Mouse (Mus musculus): ENCODE results near the gene Csf3r. TPM values are rescaled to one million over a fixed set of nuclear protein-coding genes. Genes with fewer than 3 reads are reported as not detected.

Gene Csf3r
- polyA plus RNA-seq, 1 experiment from 2014 or later = 0.69 TPM

DNA sequence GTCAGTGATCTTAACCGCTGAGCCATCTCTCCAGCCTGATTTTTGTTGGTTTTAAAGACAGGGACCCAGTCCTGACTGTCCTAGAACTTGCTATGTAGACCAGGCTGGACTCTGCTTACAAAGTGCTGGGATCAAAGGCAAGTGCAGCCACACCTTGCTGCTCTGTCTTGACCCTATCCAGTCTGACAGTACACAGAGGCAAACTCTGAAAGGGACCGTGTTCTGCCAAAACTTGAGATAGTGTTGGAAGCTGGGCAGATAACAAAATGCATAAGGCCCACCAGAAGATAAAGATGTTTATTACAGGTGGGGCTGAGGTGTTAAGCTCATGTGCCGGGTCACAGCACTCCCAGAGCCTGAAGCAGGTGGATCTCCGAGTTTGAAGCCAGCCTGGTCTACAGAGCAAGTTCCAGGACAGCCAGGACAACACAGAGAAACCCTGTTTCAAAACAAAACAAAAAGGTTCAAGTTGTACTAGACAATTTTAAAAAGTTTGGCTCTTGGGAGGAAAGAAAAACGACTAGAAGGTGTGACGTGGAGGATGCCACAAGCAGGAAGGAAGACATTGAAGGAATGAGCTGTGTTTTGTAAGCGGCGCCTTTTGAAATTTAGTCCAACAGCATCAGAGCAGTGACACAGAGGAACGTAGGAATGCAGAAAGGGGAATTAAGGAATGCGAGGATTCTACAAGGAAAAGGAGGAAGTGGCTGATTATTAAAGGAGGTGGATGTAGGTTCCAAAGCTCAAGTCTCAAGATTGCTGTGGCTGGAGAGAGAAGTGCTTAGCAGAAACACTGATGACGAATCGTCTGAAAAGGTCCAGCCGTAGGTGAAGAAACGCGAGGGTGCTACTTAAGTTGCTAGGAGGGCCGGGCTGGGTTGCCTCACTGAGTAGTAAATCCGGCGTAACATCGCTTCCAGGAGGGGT lies 33.1 kb downstream of the Csf3r start:
- H3K27ac ChIP-seq = peak overlapping the region; percentile 56; the same call in 1 of the 2 replicates

DNA sequence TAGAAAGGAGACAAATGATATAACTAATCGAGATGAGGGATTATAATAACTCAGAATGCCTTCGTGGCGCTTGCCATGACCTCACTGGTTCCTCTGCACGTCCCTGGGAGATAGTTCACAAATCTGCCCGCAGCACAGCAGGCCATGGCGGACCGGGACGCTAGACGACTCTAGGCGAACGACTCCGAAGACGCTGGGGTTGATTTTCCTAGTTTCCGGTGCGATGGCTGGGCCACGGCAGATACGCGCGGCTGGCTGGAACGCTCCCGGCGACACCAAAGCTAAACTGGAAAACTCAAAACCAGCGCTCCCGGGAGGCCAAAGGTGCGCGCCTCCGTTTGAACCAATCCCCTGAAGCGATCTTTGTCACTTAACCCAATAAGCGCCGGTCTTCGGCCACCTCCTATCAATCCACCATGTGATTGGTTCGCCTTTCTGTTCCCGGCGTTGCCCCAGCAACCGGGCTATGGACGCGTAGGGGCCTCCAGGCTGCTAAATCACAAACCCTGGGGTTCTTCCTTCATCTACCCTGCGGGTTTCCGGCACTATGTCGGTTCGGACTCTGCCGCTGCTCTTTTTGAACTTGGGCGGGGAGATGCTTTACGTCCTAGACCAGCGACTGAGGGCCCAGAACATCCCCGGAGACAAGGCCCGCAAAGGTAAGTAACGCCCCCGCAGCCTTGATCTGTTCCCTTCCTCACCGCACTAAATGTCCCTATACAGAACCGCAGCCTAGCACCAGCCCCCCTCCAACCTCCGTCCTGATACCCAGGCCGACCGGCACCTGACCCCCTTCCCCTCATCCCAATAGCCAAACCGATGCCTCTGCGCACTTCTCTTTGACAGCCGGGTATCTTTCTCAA lies 34.0 kb downstream of the Csf3r start, which contains the start of gene Oscp1:
Oscp1 (plus strand) TSS at position 432 of the 863 bp plus-strand sequence.
- H3K27me3 ChIP-seq = no peaks in the 10 kb centered on the region
- H3K4me2 ChIP-seq (replicated peaks) = peak within 1 kb of the TSS; percentile 82
- no peaks in the 10 kb centered on the region for H3K9me3 ChIP-seq
- H3K36me3 ChIP-seq = peaks cover 22% of the 10 kb centered on the region
- under 1% methylated on average over 57 of the region's 57 CpGs for WGBS
- H3K27ac ChIP-seq = peak within 1 kb of the TSS; percentile 56; the same call in 1 of the 2 replicates
- H3K4me1 ChIP-seq = peaks cover 17% of the 10 kb centered on the region
- peak within 1 kb of the TSS; percentile 61 for H3K4me3 ChIP-seq
- H3K9ac ChIP-seq = peak within 1 kb of the TSS; percentile 62
- peak; percentile 93 for ATAC-seq (ENCODE audit: insufficient number of reproducible peaks, insufficient read depth, low FRiP score, low TSS enrichment)

More for the DNA sequence above, 33.1 kb downstream of the Csf3r start:
- Histone ChIP-seq H3K9me3 (no peaks in the 10 kb centered on the region), H3K4me1 (peaks cover 17% of the 10 kb centered on the region), H3K36me3 (peaks cover 23% of the 10 kb centered on the region), H3K4me2 (replicated peaks) (peak overlapping the region; percentile 82), H3K4me3 (peak overlapping the region; percentile 61), H3K9ac (peak overlapping the region; percentile 62), H3K27me3 (no peaks in the 10 kb centered on the region)
- WGBS = 17% methylated on average over 19 of the region's 19 CpGs
- ATAC-seq (ENCODE audit: insufficient number of reproducible peaks, insufficient read depth, low FRiP score, low TSS enrichment) = no peak; the same call in 1 of the 2 replicates

DNA sequence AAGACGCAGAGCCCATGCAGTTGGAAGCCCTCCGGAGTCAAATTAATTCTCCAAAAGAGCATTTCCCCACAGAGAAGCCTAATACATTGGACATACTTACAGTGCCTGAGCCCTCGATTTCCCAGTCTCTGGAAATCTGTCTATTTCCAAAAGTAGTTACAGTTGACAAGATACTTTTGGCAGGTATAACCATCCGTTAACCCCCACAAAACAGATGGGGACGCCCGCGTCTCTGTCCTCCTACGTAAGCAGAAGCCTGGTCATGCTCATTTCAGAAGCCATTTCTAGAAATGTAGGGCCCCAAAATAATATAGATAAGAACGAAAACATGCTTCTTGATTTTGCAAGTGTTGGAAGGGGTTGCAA lies 34.6 kb downstream of the Csf3r start:
- H3K9ac ChIP-seq = peak overlapping the region; percentile 62
- H3K9me3 ChIP-seq = no peaks in the 10 kb centered on the region
- H3K27me3 ChIP-seq = no peaks in the 10 kb centered on the region
- no peak for ATAC-seq (ENCODE audit: insufficient number of reproducible peaks, insufficient read depth, low FRiP score, low TSS enrichment)
- H3K4me3 ChIP-seq = peak overlapping the region; percentile 61
- H3K36me3 ChIP-seq = peaks cover 22% of the 10 kb centered on the region
- peaks cover 17% of the 10 kb centered on the region for H3K4me1 ChIP-seq
- H3K27ac ChIP-seq = no peak overlapping the region
- H3K4me2 ChIP-seq (replicated peaks) = peak overlapping the region; percentile 82
- 40% methylated on average over 9 of the region's 9 CpGs for WGBS

DNA sequence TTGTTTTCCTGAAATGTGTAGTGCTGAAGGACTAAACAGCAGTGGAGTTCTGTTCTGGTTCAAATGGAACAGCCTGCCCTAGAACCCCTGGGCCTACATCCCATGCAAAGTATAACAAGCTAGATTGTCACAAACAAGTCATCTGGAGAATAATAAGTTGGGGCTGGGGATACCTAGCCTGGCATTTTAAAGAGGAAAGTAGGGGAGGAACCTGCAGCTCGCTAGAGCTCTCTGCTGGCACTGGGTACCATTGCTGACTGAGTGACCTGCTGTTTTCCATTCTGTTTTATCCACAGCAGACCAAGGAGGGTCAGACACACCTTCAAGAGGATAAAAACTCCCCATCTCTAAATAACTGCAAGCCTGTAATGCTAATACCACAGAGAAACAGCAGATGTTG lies 38.5 kb downstream of the Csf3r start:
- no peaks in the 10 kb centered on the region for H3K27me3 ChIP-seq
- H3K9ac ChIP-seq = no peak overlapping the region
- no peak overlapping the region for H3K4me3 ChIP-seq
- H3K9me3 ChIP-seq = no peaks in the 10 kb centered on the region
- WGBS = 23% methylated on average over 1 of the region's 1 CpGs
- ATAC-seq (ENCODE audit: insufficient number of reproducible peaks, insufficient read depth, low FRiP score, low TSS enrichment) = no peak
- H3K36me3 ChIP-seq = no peaks in the 10 kb centered on the region
- H3K4me2 ChIP-seq (replicated peaks) = no peak overlapping the region
- H3K4me1 ChIP-seq = peaks cover 8% of the 10 kb centered on the region
- H3K27ac ChIP-seq = no peak overlapping the region

DNA sequence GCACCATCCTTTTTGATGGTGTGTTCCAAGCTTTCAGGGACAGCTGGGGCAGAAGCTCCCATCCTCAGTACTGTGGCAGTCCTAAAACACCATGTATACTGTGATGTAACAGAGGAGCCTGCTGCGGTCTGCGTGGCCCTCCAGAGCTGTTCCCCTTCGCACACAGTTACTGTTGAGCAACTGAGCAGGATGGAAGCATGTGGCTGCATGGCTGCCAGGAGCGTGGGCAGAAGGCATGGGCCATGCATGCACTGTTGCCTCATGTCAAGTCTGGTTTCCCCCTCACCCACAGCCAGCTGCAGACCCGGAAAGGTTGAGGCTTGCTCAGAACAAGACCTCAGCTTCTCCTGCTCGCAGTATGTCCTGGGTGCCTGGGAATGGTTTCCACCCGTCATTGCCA lies 40.9 kb downstream of the Csf3r start:
- no peaks in the 10 kb centered on the region for H3K4me1 ChIP-seq
- no peak for ATAC-seq (ENCODE audit: insufficient number of reproducible peaks, insufficient read depth, low FRiP score, low TSS enrichment)
- no peak overlapping the region for H3K9ac ChIP-seq
- H3K36me3 ChIP-seq = no peaks in the 10 kb centered on the region
- H3K27ac ChIP-seq = no peak overlapping the region
- WGBS = 88% methylated on average over 7 of the region's 7 CpGs
- no peak overlapping the region for H3K4me3 ChIP-seq
- H3K27me3 ChIP-seq = no peaks in the 10 kb centered on the region
- H3K4me2 ChIP-seq (replicated peaks) = no peak overlapping the region
- H3K9me3 ChIP-seq = no peaks in the 10 kb centered on the region

DNA sequence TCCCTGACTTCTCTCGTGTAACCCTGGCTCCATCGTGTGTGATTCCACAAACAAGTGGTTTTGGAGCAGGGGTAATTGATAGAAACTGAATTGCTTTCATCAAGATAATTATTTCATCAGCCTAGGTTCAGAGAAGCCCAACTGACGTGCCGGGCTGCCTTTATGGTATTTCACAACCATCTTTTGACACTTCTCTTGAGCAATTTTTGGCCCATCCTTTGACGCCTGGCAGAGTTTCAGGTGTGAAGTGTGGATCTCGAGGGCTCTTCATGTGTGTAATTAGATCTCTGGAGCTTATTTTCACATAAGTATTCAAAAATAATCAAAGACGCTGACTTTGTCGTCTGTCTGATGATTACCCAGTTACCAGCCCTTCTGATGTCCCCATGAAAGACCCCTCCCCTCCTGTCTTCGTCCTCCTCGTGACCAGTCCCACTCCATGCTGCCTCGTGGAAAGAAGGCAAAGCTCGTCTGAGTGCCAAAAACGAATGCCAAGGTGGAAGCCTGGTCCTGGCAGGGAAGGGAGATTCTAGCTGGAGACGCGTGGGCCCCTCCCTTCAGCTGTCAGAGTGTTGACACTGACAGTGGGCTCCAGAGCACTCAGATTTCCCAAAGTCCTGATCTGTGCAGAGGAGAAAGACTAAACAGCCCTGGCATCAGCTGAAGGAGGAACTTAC lies 43.2 kb downstream of the Csf3r start:
- no peak overlapping the region for H3K4me2 ChIP-seq (replicated peaks)
- 76% methylated on average over 15 of the region's 15 CpGs for WGBS

DNA sequence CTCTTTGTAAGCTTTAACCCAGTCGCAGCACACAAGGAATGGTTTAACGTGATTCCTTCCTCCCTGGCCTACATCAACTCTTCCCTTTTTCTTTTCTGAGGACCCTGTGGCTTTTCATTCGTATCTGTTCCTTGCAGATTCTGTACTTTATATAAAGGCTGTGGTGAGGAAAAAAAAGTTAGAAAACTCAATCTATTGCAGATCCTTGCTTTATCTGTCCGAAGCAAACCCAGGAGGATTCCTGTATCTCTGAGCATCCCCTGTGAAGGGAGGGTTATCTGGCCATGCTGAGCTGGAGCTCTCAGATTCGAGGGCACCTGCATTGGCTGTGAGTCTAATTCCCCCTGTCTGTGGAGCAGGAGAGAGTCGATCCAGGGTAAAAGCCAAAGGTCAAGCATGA lies 44.5 kb downstream of the Csf3r start:
- Histone ChIP-seq H3K27ac (no peak overlapping the region), H3K4me3 (no peak overlapping the region), H3K9ac (no peak overlapping the region), H3K9me3 (no peaks in the 10 kb centered on the region), H3K4me1 (no peaks in the 10 kb centered on the region), H3K27me3 (no peaks in the 10 kb centered on the region), H3K4me2 (replicated peaks) (no peak overlapping the region), H3K36me3 (no peaks in the 10 kb centered on the region)
- ATAC-seq (ENCODE audit: insufficient number of reproducible peaks, insufficient read depth, low FRiP score, low TSS enrichment) = no peak
- WGBS = 81% methylated on average over 6 of the region's 6 CpGs

More for the DNA sequence above, 43.2 kb downstream of the Csf3r start:
- no peak overlapping the region for H3K9ac ChIP-seq
- no peaks in the 10 kb centered on the region for H3K9me3 ChIP-seq
- no peak overlapping the region for H3K4me3 ChIP-seq
- H3K27me3 ChIP-seq = no peaks in the 10 kb centered on the region
- no peak for ATAC-seq (ENCODE audit: insufficient number of reproducible peaks, insufficient read depth, low FRiP score, low TSS enrichment)
- no peak overlapping the region for H3K27ac ChIP-seq
- H3K4me1 ChIP-seq = no peaks in the 10 kb centered on the region
- H3K36me3 ChIP-seq = no peaks in the 10 kb centered on the region

DNA sequence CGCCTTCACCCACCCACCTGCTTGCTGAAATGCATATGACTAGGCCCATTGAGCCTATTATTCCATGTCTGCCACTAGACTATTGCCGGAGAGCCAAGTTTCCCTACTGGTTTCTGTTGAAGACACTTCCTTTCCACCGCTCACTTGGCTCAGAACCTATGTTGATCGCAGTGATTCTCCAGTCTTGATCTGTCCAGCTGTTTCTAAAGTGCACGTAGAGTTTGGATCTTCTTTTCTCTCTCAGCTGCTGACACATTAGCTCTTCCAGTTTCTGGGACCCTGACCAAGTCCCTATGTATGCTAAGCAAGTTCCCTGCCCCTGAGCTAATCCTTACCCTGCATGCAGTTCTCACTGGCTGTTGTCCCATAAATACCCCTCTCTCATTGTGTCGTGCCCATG lies 53.5 kb downstream of the Csf3r start:
- no peak overlapping the region for H3K9ac ChIP-seq
- no peaks in the 10 kb centered on the region for H3K4me1 ChIP-seq
- WGBS = 86% methylated on average over 6 of the region's 6 CpGs
- no peak overlapping the region for H3K4me3 ChIP-seq
- no peak overlapping the region for H3K4me2 ChIP-seq (replicated peaks)
- no peaks in the 10 kb centered on the region for H3K27me3 ChIP-seq
- H3K9me3 ChIP-seq = no peaks in the 10 kb centered on the region
- H3K36me3 ChIP-seq = peaks cover under 1% of the 10 kb centered on the region; the same call in 1 of the 2 replicates
- no peak overlapping the region for H3K27ac ChIP-seq
- ATAC-seq (ENCODE audit: insufficient number of reproducible peaks, insufficient read depth, low FRiP score, low TSS enrichment) = no peak

DNA sequence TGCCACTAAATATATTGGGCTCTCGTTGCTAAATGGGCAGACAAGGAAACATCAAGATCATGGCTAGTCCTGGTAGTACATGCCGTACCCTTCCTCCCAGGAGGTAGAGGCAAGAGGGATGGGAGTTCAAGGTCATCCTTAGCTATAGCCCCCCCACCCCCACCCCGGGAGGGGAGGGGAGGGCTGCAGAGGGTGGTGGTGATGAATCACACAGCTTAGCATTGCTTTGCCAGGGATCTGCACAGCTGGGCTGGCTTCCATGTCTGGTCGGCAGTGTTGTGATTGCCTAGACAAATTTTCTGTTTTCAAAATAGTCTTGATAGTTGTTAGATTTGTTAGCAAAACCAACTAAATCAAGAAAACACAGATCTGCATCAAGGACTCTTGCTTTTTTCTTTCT lies 54.9 kb downstream of the Csf3r start:
- H3K4me1 ChIP-seq = no peaks in the 10 kb centered on the region
- no peak overlapping the region for H3K4me3 ChIP-seq
- H3K9me3 ChIP-seq = no peaks in the 10 kb centered on the region
- H3K4me2 ChIP-seq (replicated peaks) = no peak overlapping the region
- peaks cover 7% of the 10 kb centered on the region; the same call in 1 of the 2 replicates for H3K36me3 ChIP-seq
- H3K9ac ChIP-seq = no peak overlapping the region
- H3K27ac ChIP-seq = no peak overlapping the region
- 81% methylated on average over 4 of the region's 4 CpGs for WGBS
- H3K27me3 ChIP-seq = no peaks in the 10 kb centered on the region
- ATAC-seq (ENCODE audit: insufficient number of reproducible peaks, insufficient read depth, low FRiP score, low TSS enrichment) = no peak

DNA sequence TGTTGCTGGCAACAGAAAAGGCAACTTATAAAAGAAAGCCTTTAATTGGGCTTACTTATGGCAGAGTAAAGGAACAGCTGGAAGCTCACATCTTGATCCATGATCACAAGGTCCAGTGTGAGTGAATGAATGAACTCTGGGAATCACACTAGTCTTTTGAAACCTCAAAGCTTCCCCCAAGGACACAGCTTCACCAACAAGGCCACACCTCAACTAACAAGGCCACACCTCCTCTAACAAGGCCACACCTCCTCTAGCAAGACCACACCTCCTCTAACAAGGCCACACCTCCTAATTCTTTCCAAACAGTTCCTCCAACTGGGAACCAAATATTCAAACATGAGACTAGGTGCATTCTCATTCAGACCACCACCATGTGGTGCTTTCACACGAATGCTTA lies 57.3 kb downstream of the Csf3r start:
- H3K9ac ChIP-seq = no peak overlapping the region
- no peaks in the 10 kb centered on the region for H3K27me3 ChIP-seq
- no peak overlapping the region for H3K4me2 ChIP-seq (replicated peaks)
- 0 out of 2 replicates have a peak, but pooled peaks cover 4% of the 10 kb centered on the region for H3K4me1 ChIP-seq
- no peak overlapping the region for H3K4me3 ChIP-seq
- no peak overlapping the region for H3K27ac ChIP-seq
- ATAC-seq (ENCODE audit: insufficient number of reproducible peaks, insufficient read depth, low FRiP score, low TSS enrichment) = no peak
- WGBS = 88% methylated on average over 1 of the region's 1 CpGs
- peaks cover 7% of the 10 kb centered on the region; the same call in 1 of the 2 replicates for H3K36me3 ChIP-seq
- H3K9me3 ChIP-seq = no peaks in the 10 kb centered on the region

DNA sequence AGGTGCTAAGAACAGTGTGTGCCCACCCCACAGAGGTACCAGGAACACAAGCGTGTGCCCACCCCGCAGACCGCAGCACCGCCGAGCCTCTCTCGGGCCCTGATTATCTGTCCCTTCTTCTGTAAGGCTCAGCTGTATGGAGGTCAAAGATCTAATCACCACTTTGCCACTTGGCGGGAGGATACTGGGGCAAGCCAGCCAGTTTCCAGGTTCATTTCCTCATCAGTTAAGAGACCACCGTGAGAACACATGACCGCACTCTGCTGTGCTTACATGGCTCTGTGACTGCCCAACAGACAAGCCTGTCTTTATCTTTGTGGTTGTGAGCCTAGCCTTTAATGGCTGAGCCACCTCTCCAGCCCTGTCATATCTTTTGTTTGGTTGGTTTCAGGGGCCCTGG lies 58.7 kb downstream of the Csf3r start:
- Histone ChIP-seq H3K4me1 (0 out of 2 replicates have a peak, but pooled peaks cover 4% of the 10 kb centered on the region), H3K27ac (no peak overlapping the region), H3K9me3 (no peaks in the 10 kb centered on the region), H3K9ac (no peak overlapping the region), H3K4me2 (replicated peaks) (no peak overlapping the region), H3K36me3 (peaks cover 7% of the 10 kb centered on the region; the same call in 1 of the 2 replicates), H3K27me3 (no peaks in the 10 kb centered on the region), H3K4me3 (no peak overlapping the region)
- 91% methylated on average over 9 of the region's 9 CpGs for WGBS
- ATAC-seq (ENCODE audit: insufficient number of reproducible peaks, insufficient read depth, low FRiP score, low TSS enrichment) = no peak

All from embryonic facial prominence, embryonic 12.5 days (tissue).